ENCODE assay signal across 8 mouse cellular contexts in the genomic region with DNA sequence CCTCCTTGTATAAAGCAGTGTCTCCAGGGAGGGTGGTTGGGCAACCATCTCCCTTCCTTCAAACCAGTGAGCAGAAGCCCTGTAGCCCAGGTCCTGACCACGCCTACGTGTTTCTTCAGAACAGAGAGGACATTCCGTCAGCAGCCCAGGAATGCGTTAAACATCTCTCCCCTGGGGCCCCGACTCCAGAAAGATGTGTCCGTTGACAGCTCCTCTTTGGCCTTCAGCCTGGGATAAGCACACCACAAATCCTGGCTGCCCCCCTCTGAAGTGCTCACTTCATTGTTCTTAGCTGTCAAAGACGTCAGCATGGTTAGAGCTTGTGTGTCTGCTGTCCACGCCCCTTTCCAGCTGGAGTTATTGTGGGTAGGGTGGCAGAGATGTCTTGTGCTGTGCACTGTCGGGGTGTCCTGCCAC. TPM values are rescaled to one million over a fixed set of nuclear protein-coding genes. Genes with fewer than 3 reads are reported as not detected.
DNase-seq lines count a peak whose midpoint lies in the region; ATAC-seq and TF ChIP-seq lines count a peak whose summit lies in the region.

No protein-coding gene starts in this region.

- H3K4me2 ChIP-seq in heart, embryonic 13.5 days: peak overlapping the region; percentile 58
- H3K4me2 ChIP-seq in lung, postnatal 0 days (replicated peaks; ENCODE audit: low read depth, low read length): 0 out of 2 replicates have a peak overlapping the region, but pooled peaks have one; percentile 20

- H3K27ac ChIP-seq in gastrocnemius, adult 2 months: no peak overlapping the region
- peak overlapping the region; percentile 43; the same call in 1 of the 2 replicates for H3K27ac ChIP-seq in heart, embryonic 13.5 days (replicated peaks)
- no peak overlapping the region for H3K27ac ChIP-seq in lung, postnatal 0 days (ENCODE audit: low read length)

- TF ChIP-seq CTCF in gastrocnemius, adult 2 months (IDR thresholded peaks at IDR 0.05): no peak
- TF ChIP-seq CTCF in lung, postnatal 0 days (IDR thresholded peaks at IDR 0.05): no peak

- H3K9ac ChIP-seq in heart, embryonic 13.5 days: no peak overlapping the region
- no peak overlapping the region for H3K9ac ChIP-seq in lung, postnatal 0 days (replicated peaks; ENCODE audit: low read depth)

- peak; percentile 48; the same call in 1 of the 2 replicates for TF ChIP-seq EP300 in lung, postnatal 0 days (IDR thresholded peaks at IDR 0.05)

- intact Hi-C loops in gastrocnemius, adult 2 months (cut with DNase I): no loop called here
- intact Hi-C loops in gastrocnemius, postnatal 14 days (cut with DNase I; ENCODE audit: low total_unique reads): no loop called here

- peak; percentile 56 for DNase-seq in gastrocnemius, adult 2 months
- DNase-seq in gastrocnemius, postnatal 14 days: no peak
- peak; percentile 69 for DNase-seq in embryo, embryonic 10.5 days (ENCODE audit: low spot score)
- DNase-seq in lung, postnatal 0 days (ENCODE audit: low spot score): peak; percentile 91
- DNase-seq in right cerebral cortex, postnatal 36 days (ENCODE audit: low spot score in 2 of 2): no peak
- no peak for DNase-seq in cerebellum, adult 11-12 months
- DNase-seq in spleen, postnatal 36 days (ENCODE audit: low spot score in 2 of 2): no peak

- ATAC-seq in heart, embryonic 13.5 days (ENCODE audit: extremely low read depth, insufficient number of reproducible peaks, low FRiP score, low TSS enrichment): peak; percentile 74; the same call in 1 of the 2 replicates
- peak; percentile 92 for ATAC-seq in lung, postnatal 0 days

- no peaks in the 10 kb centered on the region for H3K36me3 ChIP-seq in heart, embryonic 13.5 days
- no peaks in the 10 kb centered on the region for H3K36me3 ChIP-seq in lung, postnatal 0 days (ENCODE audit: insufficient read depth, low read length)

- no peak overlapping the region for H3K4me3 ChIP-seq in gastrocnemius, adult 2 months
- no peak overlapping the region for H3K4me3 ChIP-seq in heart, embryonic 13.5 days
- H3K4me3 ChIP-seq in lung, postnatal 0 days (ENCODE audit: low read depth, low read length): no peak overlapping the region

- H3K9me3 ChIP-seq in heart, embryonic 13.5 days: no peaks in the 10 kb centered on the region
- no peaks in the 10 kb centered on the region for H3K9me3 ChIP-seq in lung, postnatal 0 days (ENCODE audit: low read length)

- H3K4me1 ChIP-seq in heart, embryonic 13.5 days: peaks cover 20% of the 10 kb centered on the region
- no peaks in the 10 kb centered on the region for H3K4me1 ChIP-seq in lung, postnatal 0 days (ENCODE audit: insufficient read depth, low read depth, low read length)

- WGBS in heart, embryonic 13.5 days: 3% methylated on average over 9 of the region's 9 CpGs
- WGBS in lung, postnatal 0 days: 2% methylated on average over 9 of the region's 9 CpGs

- peaks cover 40% of the 10 kb centered on the region for H3K27me3 ChIP-seq in heart, embryonic 13.5 days (replicated peaks)
- no peaks in the 10 kb centered on the region for H3K27me3 ChIP-seq in lung, postnatal 0 days (replicated peaks; ENCODE audit: insufficient read depth, low read length)

RNA-seq across cellular contexts. Expression of a gene that starts 3.9 kb away (rescaled TPM):
- total RNA-seq in gastrocnemius, adult 2 months (2021): under 1 TPM in 1 of 2 experiments, not detected in 1; 0.14 TPM
- total RNA-seq in gastrocnemius, postnatal 14 days (2021): under 1 TPM; 0.12 to 0.49 TPM
- 1.1 TPM in 2 replicates for polyA plus RNA-seq in heart, embryonic 13.5 days (2015; fragmentation: Nextera tagmentation; extraction: Ambion mirVana)
- polyA plus RNA-seq in lung, postnatal 0 days (2015; fragmentation: Nextera tagmentation; extraction: Ambion mirVana): 2.6 TPM in 2 replicates

RNA-seq across cellular contexts. Expression of a gene that starts 49.7 kb away (rescaled TPM):
- total RNA-seq in gastrocnemius, adult 2 months (2021): 1 to 10 TPM; 4.9 to 7.3 TPM
- 1 to 10 TPM; 8.0 to 8.7 TPM for total RNA-seq in gastrocnemius, postnatal 14 days (2021)
- polyA plus RNA-seq in heart, embryonic 13.5 days (2015; fragmentation: Nextera tagmentation; extraction: Ambion mirVana): 29.6 and 36.5 TPM in 2 replicates
- 30.3 and 36.7 TPM in 2 replicates for polyA plus RNA-seq in lung, postnatal 0 days (2015; fragmentation: Nextera tagmentation; extraction: Ambion mirVana)

Comparison
In these comparisons a context has a peak if more than half of its experiments do, and no peak if none do; other contexts are left out.
1. DNase-seq: peak in gastrocnemius, adult 2 months (single experiment), embryo, embryonic 10.5 days (single experiment) and lung, postnatal 0 days (single experiment); none in gastrocnemius, postnatal 14 days (single experiment), right cerebral cortex, postnatal 36 days (0 of 2), cerebellum, adult 11-12 months (single experiment) and spleen, postnatal 36 days (0 of 2).